Mouse (Mus musculus): ENCODE measurements around the gene Dagla. TPM values are rescaled to one million over a fixed set of nuclear protein-coding genes. Genes with fewer than 3 reads are reported as not detected.

Dagla gene
- polyA plus RNA-seq, 1 experiment from 2014 or later: 8.4 TPM

DNA sequence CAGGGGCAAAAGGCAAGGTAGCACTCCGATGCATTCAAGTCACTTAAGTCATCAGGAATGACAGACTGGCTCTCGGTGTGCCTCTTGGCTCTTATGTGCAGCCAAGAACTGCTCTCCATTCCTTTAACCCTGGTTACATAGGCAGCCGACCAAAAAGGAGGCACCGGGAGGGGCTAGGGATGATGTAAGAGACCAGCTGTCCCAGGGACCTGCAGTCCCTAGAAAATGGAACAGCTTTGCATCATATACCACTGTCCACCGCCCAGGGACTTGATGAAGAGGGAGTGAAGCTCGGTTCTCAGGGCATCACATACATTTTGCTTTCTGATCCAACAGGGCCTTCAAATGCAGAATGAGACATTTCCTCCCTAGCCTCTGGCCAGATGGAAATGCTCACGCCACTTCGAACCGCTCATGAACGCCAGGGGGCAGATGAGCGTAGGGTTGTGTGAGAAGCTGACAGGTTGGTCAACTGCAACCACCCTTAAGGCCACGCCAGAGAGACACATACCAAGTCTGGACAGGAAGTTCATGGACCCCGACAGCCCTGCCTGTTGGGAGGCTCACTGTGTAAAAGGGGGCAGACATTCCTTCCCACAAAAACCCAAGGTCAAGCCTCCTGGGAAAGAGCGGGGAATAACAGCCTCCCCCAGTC is 38.4 kb downstream of the Dagla start:
- H3K36me3 ChIP-seq (ENCODE audit: control insufficient read depth, insufficient read depth): no peaks in the 10 kb centered on the region
- H3K4me1 ChIP-seq (replicated peaks; ENCODE audit: control insufficient read depth, insufficient read depth, low read length): no peaks in the 10 kb centered on the region
- peak; percentile 49; the same call in 1 of the 2 replicates for ATAC-seq
- H3K9me3 ChIP-seq (ENCODE audit: control insufficient read depth, low read length): no peaks in the 10 kb centered on the region
- H3K4me3 ChIP-seq (replicated peaks; ENCODE audit: low read length): no peak overlapping the region
- H3K27me3 ChIP-seq (replicated peaks; ENCODE audit: control insufficient read depth, insufficient read depth, low read length): no peaks in the 10 kb centered on the region
- no peak overlapping the region for H3K27ac ChIP-seq (ENCODE audit: low read length)
- WGBS: 20% methylated on average over 14 of the region's 14 CpGs
- no peak overlapping the region for H3K4me2 ChIP-seq (ENCODE audit: low read length)
- no peak overlapping the region for H3K9ac ChIP-seq (replicated peaks; ENCODE audit: low read depth, low read length)

DNA sequence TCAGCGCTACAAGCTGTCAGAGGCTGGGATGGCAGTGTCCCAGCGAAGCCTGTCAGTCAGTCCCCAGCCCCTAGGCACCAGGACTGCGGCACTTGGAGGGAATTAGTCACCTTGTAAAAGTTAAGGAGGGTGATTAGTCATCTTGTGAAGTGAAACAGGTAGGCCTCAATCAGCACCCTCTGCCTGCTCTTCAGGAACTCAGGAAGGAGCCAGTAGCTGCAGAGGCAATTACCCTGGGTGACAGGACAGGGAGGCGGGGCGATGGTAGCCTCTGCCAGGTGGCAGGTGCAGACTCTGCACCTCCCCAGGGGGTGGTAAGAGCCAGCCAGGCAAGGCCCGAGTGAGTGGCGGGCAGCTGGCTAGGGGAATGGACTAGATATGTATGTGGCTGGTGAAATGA is 43.3 kb downstream of the Dagla start:
- Histone ChIP-seq H3K4me1 (replicated peaks; ENCODE audit: control insufficient read depth, insufficient read depth, low read length) (no peaks in the 10 kb centered on the region), H3K4me2 (ENCODE audit: low read length) (no peak overlapping the region), H3K36me3 (ENCODE audit: control insufficient read depth, insufficient read depth) (peaks cover 3% of the 10 kb centered on the region; the same call in 1 of the 2 replicates), H3K27ac (ENCODE audit: low read length) (no peak overlapping the region), H3K9me3 (ENCODE audit: control insufficient read depth, low read length) (no peaks in the 10 kb centered on the region), H3K9ac (replicated peaks; ENCODE audit: low read depth, low read length) (no peak overlapping the region), H3K4me3 (replicated peaks; ENCODE audit: low read length) (no peak overlapping the region), H3K27me3 (replicated peaks; ENCODE audit: control insufficient read depth, insufficient read depth, low read length) (no peaks in the 10 kb centered on the region)
- ATAC-seq: no peak
- 77% methylated on average over 7 of the region's 7 CpGs for WGBS

DNA sequence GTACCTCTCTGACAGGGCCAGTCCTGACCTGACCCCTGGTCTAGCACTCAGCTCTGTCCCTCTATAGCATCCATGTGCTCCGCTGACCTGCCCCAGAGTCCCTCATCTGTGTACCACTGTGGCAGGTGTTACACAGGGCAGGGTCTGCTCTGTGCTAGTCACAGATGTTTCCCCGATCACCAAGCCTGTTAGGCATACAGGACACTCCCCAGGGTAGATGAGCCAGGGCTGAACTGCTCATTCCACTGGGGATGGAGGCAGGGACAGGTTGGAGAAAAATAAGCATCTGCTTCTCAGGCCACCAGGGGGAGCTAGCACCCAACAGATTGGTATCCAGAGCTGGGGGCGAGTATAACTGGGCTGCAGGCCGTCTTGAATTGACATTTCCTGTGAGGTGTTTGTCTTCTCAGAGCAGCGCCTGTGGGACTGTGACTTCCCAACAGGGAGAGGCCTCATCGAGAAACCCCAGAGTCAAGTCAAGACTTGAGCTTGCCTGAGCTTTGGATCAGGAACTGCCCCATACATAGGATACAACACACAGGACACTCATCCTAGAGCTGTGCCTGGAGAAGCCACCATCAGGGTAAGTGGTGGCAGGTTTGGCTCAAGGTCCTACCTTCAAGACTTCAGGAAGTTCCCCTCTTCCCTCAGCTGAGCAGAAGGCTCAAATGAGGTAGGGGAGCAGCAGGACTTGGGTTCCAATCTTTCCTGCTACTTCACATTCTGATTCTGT is 46.2 kb downstream of the Dagla start:
- no peak overlapping the region for H3K9ac ChIP-seq (replicated peaks; ENCODE audit: low read depth, low read length)
- 23% methylated on average over 6 of the region's 6 CpGs for WGBS
- peak; percentile 79 for ATAC-seq
- H3K4me3 ChIP-seq (replicated peaks; ENCODE audit: low read length): no peak overlapping the region
- no peak overlapping the region for H3K4me2 ChIP-seq (ENCODE audit: low read length)
- no peak overlapping the region for H3K27ac ChIP-seq (ENCODE audit: low read length)
- no peaks in the 10 kb centered on the region for H3K9me3 ChIP-seq (ENCODE audit: control insufficient read depth, low read length)
- no peaks in the 10 kb centered on the region for H3K27me3 ChIP-seq (replicated peaks; ENCODE audit: control insufficient read depth, insufficient read depth, low read length)
- H3K36me3 ChIP-seq (ENCODE audit: control insufficient read depth, insufficient read depth): peaks cover 3% of the 10 kb centered on the region; the same call in 1 of the 2 replicates
- H3K4me1 ChIP-seq (replicated peaks; ENCODE audit: control insufficient read depth, insufficient read depth, low read length): no peaks in the 10 kb centered on the region

DNA sequence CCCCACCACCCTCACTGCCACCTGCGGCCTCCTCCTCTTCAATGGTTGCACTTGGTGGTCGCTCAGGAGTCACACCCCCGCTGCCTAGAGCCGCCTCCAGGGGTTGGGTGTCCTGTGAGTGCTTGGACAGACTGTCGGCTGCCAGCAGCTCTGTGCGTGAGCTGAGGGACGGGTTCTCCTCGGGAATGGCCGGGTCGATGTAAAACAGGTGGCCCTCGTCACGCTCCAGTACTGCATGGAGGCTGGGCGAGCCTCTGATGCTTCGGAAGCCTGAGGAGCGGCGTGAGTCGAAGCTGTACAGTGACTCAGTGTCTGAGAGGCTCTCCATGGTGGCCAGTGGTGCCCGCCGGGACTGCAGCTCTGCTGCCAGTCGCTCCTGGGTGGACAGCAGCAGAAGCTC is 56.5 kb downstream of the Dagla start:
- H3K36me3 ChIP-seq (ENCODE audit: control insufficient read depth, insufficient read depth): no peaks in the 10 kb centered on the region
- H3K4me2 ChIP-seq (ENCODE audit: low read length): no peak overlapping the region
- no peak overlapping the region for H3K27ac ChIP-seq (ENCODE audit: low read length)
- H3K9me3 ChIP-seq (ENCODE audit: control insufficient read depth, low read length): no peaks in the 10 kb centered on the region
- H3K4me3 ChIP-seq (replicated peaks; ENCODE audit: low read length): no peak overlapping the region
- H3K9ac ChIP-seq (replicated peaks; ENCODE audit: low read depth, low read length): no peak overlapping the region
- H3K4me1 ChIP-seq (replicated peaks; ENCODE audit: control insufficient read depth, insufficient read depth, low read length): no peaks in the 10 kb centered on the region
- WGBS: 68% methylated on average over 20 of the region's 20 CpGs
- H3K27me3 ChIP-seq (replicated peaks; ENCODE audit: control insufficient read depth, insufficient read depth, low read length): no peaks in the 10 kb centered on the region
- ATAC-seq: no peak

DNA sequence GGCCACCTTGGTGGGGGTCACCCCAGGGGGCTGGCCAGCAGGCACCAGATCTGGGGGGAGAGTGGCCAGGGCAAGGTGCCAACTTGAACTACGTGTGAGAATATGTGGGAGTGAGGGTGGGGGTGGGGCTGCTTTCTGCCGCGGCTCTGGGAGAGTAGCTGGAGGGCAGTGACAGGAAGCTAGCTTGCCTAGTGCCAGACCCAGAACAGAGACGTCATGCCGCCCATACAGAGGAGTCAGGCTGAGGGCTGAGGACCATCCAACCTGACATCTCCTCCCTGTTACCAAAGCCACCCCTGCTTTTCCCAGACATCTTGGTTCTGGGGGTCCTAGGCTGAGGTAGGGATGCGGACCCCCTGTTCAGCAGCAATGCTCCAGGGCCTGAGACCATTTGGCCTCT is 57.5 kb downstream of the Dagla start:
- H3K27me3 ChIP-seq (replicated peaks; ENCODE audit: control insufficient read depth, insufficient read depth, low read length): no peaks in the 10 kb centered on the region
- H3K4me2 ChIP-seq (ENCODE audit: low read length): no peak overlapping the region
- no peak overlapping the region for H3K27ac ChIP-seq (ENCODE audit: low read length)
- no peaks in the 10 kb centered on the region for H3K36me3 ChIP-seq (ENCODE audit: control insufficient read depth, insufficient read depth)
- WGBS: 38% methylated on average over 6 of the region's 6 CpGs
- H3K9me3 ChIP-seq (ENCODE audit: control insufficient read depth, low read length): no peaks in the 10 kb centered on the region
- H3K9ac ChIP-seq (replicated peaks; ENCODE audit: low read depth, low read length): no peak overlapping the region
- no peaks in the 10 kb centered on the region for H3K4me1 ChIP-seq (replicated peaks; ENCODE audit: control insufficient read depth, insufficient read depth, low read length)
- no peak for ATAC-seq
- H3K4me3 ChIP-seq (replicated peaks; ENCODE audit: low read length): no peak overlapping the region

DNA sequence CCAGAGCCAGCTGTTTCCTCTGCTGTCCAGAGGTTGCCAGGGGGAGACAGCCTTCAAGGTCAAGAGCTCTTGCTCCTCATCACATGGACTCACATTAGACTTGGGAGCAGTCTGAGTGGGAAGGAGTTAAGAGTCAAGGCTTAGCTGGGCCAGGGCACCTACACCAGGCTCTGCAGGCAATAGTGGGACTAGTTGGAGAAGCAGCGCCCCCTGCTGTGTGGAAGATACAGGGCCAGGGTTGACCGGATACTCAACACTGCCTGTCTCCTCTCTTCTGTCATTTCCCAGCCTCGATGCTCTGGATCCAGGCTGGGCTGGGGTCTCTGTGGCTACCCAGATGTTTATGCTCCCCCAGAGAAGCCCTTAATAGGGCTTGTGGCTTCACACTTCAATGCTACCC is 60.5 kb downstream of the Dagla start:
- Histone ChIP-seq H3K27ac (ENCODE audit: low read length) (no peak overlapping the region), H3K4me2 (ENCODE audit: low read length) (no peak overlapping the region), H3K9me3 (ENCODE audit: control insufficient read depth, low read length) (no peaks in the 10 kb centered on the region), H3K27me3 (replicated peaks; ENCODE audit: control insufficient read depth, insufficient read depth, low read length) (peaks cover 6% of the 10 kb centered on the region), H3K4me1 (replicated peaks; ENCODE audit: control insufficient read depth, insufficient read depth, low read length) (peaks cover 5% of the 10 kb centered on the region), H3K9ac (replicated peaks; ENCODE audit: low read depth, low read length) (no peak overlapping the region), H3K36me3 (ENCODE audit: control insufficient read depth, insufficient read depth) (no peaks in the 10 kb centered on the region), H3K4me3 (replicated peaks; ENCODE audit: low read length) (no peak overlapping the region)
- WGBS: 30% methylated on average over 3 of the region's 3 CpGs
- ATAC-seq: no peak

DNA sequence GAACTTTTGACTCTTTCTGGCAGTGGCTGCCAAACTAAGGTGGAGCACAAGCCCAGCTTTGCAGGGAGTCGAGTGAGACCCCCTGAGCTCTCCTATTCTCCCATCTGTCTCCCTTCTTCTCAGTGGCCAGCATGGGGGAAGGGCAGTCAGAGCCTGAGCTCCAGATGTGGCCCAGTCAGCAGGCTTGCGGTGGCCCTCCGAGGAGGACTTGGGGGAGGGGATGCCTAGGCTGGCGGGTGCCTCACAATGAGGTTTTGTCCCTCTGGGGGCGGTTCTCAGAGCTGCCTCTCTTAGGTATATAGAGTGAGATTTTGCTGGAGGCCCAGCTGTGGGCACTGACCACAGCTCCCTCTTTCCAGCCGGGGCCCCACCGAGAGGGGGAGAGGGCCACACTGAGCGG is 61.8 kb downstream of the Dagla start:
- Histone ChIP-seq H3K4me1 (replicated peaks; ENCODE audit: control insufficient read depth, insufficient read depth, low read length) (peaks cover 5% of the 10 kb centered on the region), H3K4me3 (replicated peaks; ENCODE audit: low read length) (no peak overlapping the region), H3K9ac (replicated peaks; ENCODE audit: low read depth, low read length) (no peak overlapping the region), H3K27me3 (replicated peaks; ENCODE audit: control insufficient read depth, insufficient read depth, low read length) (peaks cover 6% of the 10 kb centered on the region), H3K36me3 (ENCODE audit: control insufficient read depth, insufficient read depth) (no peaks in the 10 kb centered on the region), H3K9me3 (ENCODE audit: control insufficient read depth, low read length) (no peaks in the 10 kb centered on the region), H3K4me2 (ENCODE audit: low read length) (no peak overlapping the region), H3K27ac (ENCODE audit: low read length) (no peak overlapping the region)
- under 1% methylated on average over 8 of the region's 8 CpGs for WGBS
- ATAC-seq: no peak

DNA sequence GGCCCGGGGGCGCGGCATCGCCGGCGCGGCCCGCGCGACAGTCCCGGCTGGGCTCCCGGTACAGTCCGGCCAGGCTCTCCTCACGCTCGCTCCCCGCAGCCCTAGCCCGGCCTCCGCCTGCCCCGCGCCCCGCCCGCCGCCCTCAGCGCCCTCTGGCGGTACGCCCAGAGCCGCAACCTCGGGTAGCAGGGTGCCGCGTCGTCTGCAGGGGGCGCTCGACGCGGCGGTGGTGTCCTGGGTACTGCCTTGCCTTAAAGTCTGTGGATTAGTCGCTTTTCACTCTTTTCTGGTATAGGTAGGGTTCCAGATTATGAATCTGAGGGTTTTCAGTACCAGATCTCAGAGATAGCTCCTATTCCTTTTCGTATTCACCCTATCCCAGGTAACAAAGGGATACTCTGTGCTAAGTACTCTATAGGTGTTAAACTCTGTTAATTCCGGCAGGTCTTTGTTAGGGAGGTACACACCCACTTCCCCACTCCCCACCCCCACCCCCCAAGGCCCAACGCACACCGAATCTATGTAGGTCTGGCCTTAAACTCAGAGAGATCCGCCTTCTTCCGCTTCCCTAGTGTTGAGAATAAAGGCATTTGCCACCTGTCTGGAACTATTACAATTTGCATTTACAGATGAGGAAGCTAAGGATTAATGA is 63.9 kb downstream of the Dagla start, which contains the start of gene Myrf:
TSS of gene Myrf (minus strand) at position 95 of the 652 bp plus-strand sequence.
- WGBS: 7% methylated on average over 43 of the region's 43 CpGs
- peak within 1 kb of the TSS; percentile 45 for H3K4me3 ChIP-seq (replicated peaks; ENCODE audit: low read length)
- no peaks in the 10 kb centered on the region for H3K9me3 ChIP-seq (ENCODE audit: control insufficient read depth, low read length)
- H3K27ac ChIP-seq (ENCODE audit: low read length): no peak within 1 kb of the TSS
- H3K36me3 ChIP-seq (ENCODE audit: control insufficient read depth, insufficient read depth): no peaks in the 10 kb centered on the region
- peak within 1 kb of the TSS; percentile 70 for H3K4me2 ChIP-seq (ENCODE audit: low read length)
- ATAC-seq: peak; percentile 80
- peaks cover 6% of the 10 kb centered on the region for H3K27me3 ChIP-seq (replicated peaks; ENCODE audit: control insufficient read depth, insufficient read depth, low read length)
- peaks cover 5% of the 10 kb centered on the region for H3K4me1 ChIP-seq (replicated peaks; ENCODE audit: control insufficient read depth, insufficient read depth, low read length)
- H3K9ac ChIP-seq (replicated peaks; ENCODE audit: low read depth, low read length): peak within 1 kb of the TSS; percentile 59

DNA sequence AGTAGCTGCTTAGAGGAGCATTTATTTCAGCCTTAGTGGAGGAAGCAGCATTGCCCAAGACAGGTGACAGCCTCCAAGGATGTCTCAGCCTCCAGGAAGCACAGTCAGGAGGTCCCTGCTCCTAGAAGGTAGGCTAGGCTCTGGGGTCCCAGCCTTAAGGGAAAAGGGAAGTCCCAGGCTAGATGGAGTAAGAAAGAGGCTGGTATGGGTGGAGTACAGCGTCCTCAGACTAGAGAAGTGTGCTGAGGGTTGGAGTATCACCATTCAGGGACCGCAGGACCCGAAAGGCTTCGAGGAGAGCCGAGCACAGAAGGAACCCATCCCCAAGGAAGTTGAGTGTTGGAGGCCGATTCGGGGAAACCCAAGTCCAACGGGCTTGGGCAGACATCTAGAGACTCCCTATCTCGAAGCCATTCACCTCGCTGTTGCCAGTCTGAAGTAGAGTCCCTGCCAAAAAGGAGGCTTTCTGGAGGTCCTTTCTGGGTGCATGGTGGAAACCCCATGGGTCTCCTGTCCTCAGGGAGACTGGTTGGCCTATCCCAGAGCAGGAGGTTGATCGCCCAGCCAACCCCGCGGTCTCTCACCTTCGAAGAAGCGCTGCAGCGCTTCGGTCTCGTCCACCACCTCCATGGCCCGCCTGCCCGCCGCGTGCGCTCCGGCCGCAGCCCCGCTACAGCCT is 64.6 kb downstream of the Dagla start:
- ATAC-seq: peak; percentile 21; the same call in 1 of the 2 replicates
- Histone ChIP-seq H3K27ac (ENCODE audit: low read length) (no peak overlapping the region), H3K36me3 (ENCODE audit: control insufficient read depth, insufficient read depth) (no peaks in the 10 kb centered on the region), H3K4me3 (replicated peaks; ENCODE audit: low read length) (peak overlapping the region; percentile 45), H3K27me3 (replicated peaks; ENCODE audit: control insufficient read depth, insufficient read depth, low read length) (peaks cover 6% of the 10 kb centered on the region), H3K4me2 (ENCODE audit: low read length) (peak overlapping the region; percentile 70), H3K4me1 (replicated peaks; ENCODE audit: control insufficient read depth, insufficient read depth, low read length) (peaks cover 5% of the 10 kb centered on the region), H3K9ac (replicated peaks; ENCODE audit: low read depth, low read length) (peak overlapping the region; percentile 59), H3K9me3 (ENCODE audit: control insufficient read depth, low read length) (no peaks in the 10 kb centered on the region)
- 2% methylated on average over 26 of the region's 26 CpGs for WGBS
